Mouse (Mus musculus) layer of hippocampus, postnatal 14 days (tissue): Measurements from ENCODE around the gene Ankrd60. TPM values are rescaled to one million over a fixed set of nuclear protein-coding genes. Genes with fewer than 3 reads are reported as not detected.

Source experiments
- DNase-seq, 2 experiments: peaks; one replicate each; pipeline ENCODE4 v3.0.0; 2021 to 2022; ENCODE audit warnings: low spot score in 2 of 2, mixed read lengths in 1 of 2
- total RNA-seq, 2 experiments: library from RNA; stranded (reverse); gene quantifications; 2 replicates each; pipeline ENCODE4 v1.2.3; 2021

Ankrd60 gene
- total RNA-seq, 2 experiments from 2014 or later, result not detected

DNA sequence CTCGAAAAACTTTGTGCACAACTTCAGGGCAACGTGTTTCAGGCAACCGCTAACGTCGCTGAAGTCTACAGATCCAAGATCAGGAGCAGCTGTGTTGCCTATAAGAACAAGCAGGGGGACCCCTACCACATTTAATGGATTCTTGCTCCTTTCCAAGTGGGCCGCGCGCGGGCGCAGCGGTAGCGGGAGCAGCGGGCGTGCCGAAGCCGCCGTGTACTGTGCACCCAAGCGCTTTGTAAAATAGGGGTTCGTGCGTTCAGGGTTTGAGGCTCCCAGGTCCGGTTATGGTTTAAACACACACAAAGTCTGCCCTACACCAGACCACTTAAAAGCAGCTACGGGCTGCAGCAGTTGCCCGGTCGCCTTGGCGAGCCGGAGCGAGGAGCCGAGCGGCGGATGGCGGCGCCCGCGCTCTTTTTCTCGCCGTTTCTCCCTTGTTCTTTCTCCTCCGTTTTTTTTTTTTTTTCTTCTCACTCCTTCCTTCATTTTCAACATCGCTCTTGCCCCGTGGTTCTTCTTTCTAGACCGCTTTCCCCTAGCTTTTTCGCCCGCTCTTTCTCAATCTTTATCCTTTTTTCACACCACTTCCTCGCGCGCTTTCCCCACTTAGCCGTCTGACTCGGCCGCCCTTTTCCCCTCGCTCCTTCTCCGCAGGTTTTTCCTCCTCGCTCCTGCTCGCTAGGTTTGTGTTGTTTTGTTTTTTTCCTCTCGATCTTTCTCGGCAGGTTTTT is 7.4 kb upstream of the Ankrd60 start:
- DNase-seq, result peak; percentile 31 to 40

GRCm38 (mm10) chr2:173584361-173584760 is 6.2 kb upstream of the Ankrd60 start:
- DNase-seq, result no peak

- no peak for DNase-seq
Measured at GRCm38 (mm10) chr2:173583455-173583854, 5.3 kb upstream of the Ankrd60 start.

GRCm38 (mm10) chr2:173582903-173583302 is 4.7 kb upstream of the Ankrd60 start:
- no peak for DNase-seq

DNA sequence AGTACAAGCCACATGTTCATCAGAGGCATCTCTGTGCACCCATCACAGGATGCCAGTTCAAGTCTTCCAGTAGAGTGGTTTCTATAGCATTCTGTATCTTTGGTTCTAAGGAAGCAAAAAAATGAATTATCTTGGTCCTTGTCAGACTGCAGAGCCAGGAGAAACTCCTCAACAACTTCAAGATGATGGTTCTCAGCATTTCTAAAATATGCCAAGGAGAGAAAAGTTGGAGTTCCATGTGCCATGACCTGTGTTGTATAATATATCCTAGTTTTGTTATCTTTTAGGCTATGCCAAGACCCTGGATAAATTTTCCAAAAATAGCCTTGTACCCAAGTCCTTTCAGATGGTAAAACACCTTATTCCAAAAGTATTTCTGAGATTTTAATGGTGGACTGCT is 2.9 kb upstream of the Ankrd60 start:
- DNase-seq, result no peak

DNA sequence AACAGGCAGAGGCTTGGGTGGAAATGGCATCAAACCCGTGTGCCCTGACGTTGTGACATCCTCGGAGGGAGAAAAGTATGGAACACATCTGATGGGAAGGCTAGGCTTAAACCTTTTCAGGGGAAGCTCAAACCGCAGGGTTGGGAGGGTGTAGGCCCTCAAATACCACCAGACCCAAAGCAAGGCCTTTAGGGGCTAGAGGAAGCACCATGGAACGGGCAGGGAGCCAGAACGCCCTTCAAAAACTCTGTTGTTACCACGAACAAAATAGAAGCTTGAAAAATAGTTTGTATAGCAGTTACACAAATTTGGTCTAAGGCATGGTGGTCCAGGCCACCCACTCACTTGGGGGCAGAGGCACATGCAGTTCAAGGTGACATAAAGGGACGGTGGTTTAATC is 430 bp upstream of the Ankrd60 start:
- no peak for DNase-seq

DNA sequence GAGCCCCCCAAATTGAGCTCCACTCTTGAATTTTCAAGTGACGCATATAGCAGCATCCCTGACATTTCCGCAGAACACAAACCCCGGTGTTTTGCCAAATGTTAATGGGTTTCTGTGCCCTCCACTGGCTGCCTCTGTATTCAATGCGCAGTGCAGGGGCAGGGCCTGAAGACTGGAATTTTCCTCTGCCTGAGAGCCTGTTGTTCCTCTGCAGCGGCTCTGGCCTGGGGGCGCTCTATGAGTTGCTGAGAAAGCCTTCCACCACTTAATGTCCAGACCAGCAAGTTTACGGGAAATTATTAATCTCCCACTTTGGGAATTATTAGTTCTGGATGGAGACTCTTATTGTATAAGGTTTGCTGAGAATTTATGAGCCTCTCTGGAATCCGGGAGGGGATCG is 14.0 kb downstream of the Ankrd60 start:
- no peak for DNase-seq

GRCm38 (mm10) chr2:173563336-173563735 is 14.8 kb downstream of the Ankrd60 start:
- peak; percentile 24 to 32 for DNase-seq

DNA sequence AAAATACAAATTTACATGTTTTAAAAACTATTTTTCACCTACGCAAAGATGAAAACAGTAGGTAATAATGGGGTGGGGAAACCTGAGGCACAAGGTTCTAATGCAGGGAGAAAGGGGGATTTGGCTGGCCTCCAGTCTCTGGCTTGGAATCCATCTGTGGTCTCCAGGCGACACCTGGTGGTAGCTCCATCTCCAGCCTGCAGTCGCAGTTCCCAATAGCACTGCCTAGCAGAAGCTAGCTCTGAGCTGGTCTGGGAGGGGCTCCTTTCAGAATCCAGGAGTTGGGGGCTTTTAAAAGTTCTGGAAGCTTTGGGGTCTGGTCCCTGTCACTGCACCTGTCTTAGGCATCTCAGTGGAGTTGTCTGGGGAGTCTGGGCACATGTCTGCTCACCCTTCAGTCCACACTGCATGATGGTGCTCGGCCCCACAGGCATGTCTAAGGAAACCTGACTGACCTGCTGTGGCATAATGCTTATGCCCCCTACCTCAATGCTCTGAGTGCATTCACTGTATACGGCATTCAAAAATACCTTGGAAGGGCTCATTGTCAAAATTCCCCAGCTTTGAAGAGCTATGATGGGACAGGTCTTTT is 16.2 kb downstream of the Ankrd60 start:
- peak; percentile 76 to 78 for DNase-seq

- DNase-seq, result no peak
Measured at GRCm38 (mm10) chr2:173558754-173559396, 19.3 kb downstream of the Ankrd60 start.

- no peak for DNase-seq
Measured at GRCm38 (mm10) chr2:173553863-173554262, 24.3 kb downstream of the Ankrd60 start.

DNA sequence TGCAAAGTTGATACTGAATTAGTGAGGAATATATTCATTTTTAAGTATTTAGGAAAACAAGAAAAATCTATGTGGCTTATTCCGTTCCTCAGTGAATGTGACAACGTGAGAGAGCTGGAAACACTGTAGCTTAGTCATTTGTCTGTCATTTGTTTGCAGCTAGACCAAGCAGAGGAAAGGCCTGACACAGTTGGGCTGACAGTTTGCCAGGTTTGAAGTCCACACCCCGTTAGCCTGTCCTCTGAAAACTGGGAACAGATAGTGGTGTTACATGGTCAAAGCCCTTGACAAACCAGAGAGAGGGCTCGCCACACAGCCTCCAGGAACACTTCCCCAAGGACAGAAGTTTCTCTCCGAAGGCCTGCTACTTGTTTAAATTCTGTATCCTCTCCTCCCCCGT is 27.5 kb downstream of the Ankrd60 start:
- DNase-seq, result no peak

- DNase-seq, result no peak
Measured at GRCm38 (mm10) chr2:173549236-173549635, 28.9 kb downstream of the Ankrd60 start.

- DNase-seq, result peak; percentile 82 to 84
Measured at GRCm38 (mm10) chr2:173545992-173546703, 32.0 kb downstream of the Ankrd60 start.

- DNase-seq, result no peak
Measured at GRCm38 (mm10) chr2:173542716-173543115, 35.4 kb downstream of the Ankrd60 start.

DNA sequence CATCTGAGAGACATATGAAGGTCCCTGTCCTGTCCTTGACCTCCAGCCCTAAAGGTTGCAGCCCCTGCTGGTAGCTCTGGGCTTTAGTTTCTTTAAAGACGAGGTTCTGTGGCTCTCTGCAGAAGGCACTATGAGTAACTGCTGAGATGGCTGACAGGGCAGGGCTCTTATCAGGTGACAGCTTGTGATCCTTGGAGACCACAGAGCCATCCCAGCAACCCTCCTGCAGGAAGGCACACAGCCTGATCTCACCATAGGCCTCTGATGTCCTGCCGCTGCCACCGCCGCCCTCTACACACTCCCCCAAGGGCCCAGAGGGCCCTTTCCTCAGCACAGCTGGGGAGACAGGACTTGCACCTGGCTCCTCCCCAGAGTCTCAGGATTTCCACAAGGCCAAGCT is 36.4 kb downstream of the Ankrd60 start:
- no peak for DNase-seq

- no peak for DNase-seq
Measured at GRCm38 (mm10) chr2:173539781-173540180, 38.4 kb downstream of the Ankrd60 start.

- no peak for DNase-seq
Measured at GRCm38 (mm10) chr2:173535886-173536285, 42.3 kb downstream of the Ankrd60 start.

GRCm38 (mm10) chr2:173535390-173535789 is 42.8 kb downstream of the Ankrd60 start:
- DNase-seq, result no peak

GRCm38 (mm10) chr2:173534581-173534980 is 43.6 kb downstream of the Ankrd60 start:
- DNase-seq, result no peak

DNA sequence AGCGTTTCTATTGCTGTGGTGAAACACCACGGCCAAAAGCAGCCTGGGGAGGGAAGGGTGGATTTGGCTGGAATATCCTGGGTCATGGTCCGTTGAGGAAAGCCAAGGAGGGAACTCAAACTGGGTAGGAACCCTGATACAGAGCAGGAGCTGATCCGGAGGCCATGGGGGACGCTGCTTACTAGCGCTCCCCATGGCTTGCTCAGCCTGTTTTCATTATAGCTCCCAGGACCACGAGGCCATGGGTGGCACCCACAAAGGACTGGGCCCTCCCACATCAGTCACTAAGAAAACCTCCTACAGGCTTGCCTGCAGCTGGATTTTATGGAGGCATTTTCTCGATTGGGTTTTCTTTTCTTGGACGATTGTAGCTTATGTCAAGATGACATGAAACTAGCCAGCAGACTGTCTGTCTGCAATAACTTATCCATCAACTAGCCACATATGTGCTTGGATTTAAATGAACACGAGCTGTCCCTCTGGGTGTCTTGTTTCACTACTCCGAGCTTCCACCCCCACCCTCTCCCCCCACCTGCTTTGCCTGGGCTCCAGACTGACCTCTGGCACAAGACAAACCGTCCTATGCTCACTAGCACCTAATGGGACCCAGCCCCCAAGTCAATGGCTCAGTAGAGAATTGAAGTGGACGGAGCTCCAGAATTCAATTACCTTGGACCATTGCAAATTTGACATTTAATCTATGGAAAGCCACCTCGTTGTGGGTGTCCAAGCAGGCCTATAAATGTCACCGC is 45.3 kb downstream of the Ankrd60 start:
- no peak for DNase-seq
